Mouse (Mus musculus) kidney, embryonic 16.5 days (tissue): ENCODE data around the gene Orm3. TPM values are rescaled to one million over a fixed set of nuclear protein-coding genes. Genes with fewer than 3 reads are reported as not detected.
"Not testable (repeated sequence)": the region's sequence is repeated elsewhere in the genome, so short reads cannot be mapped to it uniquely, and the experiment has no call there.

Experiments
- ATAC-seq: fragments of 200-750 bp; cut with Nextera tagmentation; 2 replicates; pipeline ENCODE4 v1.8.0; 2017; ENCODE audit warnings: moderate TSS enrichment; ENCODE audit not compliant: low FRiP score, low TSS enrichment
- H3K27ac ChIP-seq: fragments of 300-500 bp; sonication (generic); 2 replicates; pipeline ENCODE4 v1.5.1; 2014; ENCODE audit warnings: low read length
- H3K27me3 ChIP-seq: fragments of 300-500 bp; sonication (generic); 2 replicates; pipeline ENCODE4 v1.6.1; 2014; ENCODE audit warnings: low read length, control low read depth, mixed read lengths; ENCODE audit not compliant: insufficient read depth
- H3K36me3 ChIP-seq: fragments of 300-500 bp; sonication (generic); 2 replicates; pipeline ENCODE4 v1.6.1; 2014; ENCODE audit warnings: low read length, control low read depth, mixed read lengths; ENCODE audit not compliant: insufficient read depth
- H3K4me1 ChIP-seq: fragments of 300-500 bp; sonication (generic); 2 replicates; pipeline ENCODE4 v1.6.1; 2014; ENCODE audit warnings: low read length, control low read depth, mixed read lengths; ENCODE audit not compliant: insufficient read depth
- H3K4me2 ChIP-seq: fragments of 300-500 bp; sonication (generic); replicated peaks from 2 replicates; pipeline ENCODE4 v1.6.1; 2014; ENCODE audit warnings: low read depth, low read length
- H3K4me3 ChIP-seq: fragments of 300-500 bp; sonication (generic); 2 replicates; pipeline ENCODE4 v1.5.1; 2014; ENCODE audit warnings: mild to moderate bottlenecking, low read length
- H3K9ac ChIP-seq: fragments of 300-500 bp; sonication (generic); replicated peaks from 2 replicates; pipeline ENCODE4 v1.6.1; 2014; ENCODE audit warnings: low read length
- H3K9me3 ChIP-seq: fragments of 300-500 bp; sonication (generic); 2 replicates; pipeline ENCODE4 v1.6.1; 2016; ENCODE audit warnings: low read length, control low read depth
- WGBS: fragments of 180-500 bp; shearing (Covaris S2); extraction: QIAGEN DNeasy Blood & Tissue Kit; methylation state at CpG from one replicate; pipeline ENCODE4 v1.1.7; 2014; 5-methylcytosine and 5-hydroxymethylcytosine counted together
- polyA plus RNA-seq: library from polyadenylated mRNA; unstranded; fragments of >200 nt; fragmentation: Nextera tagmentation; extraction: Ambion mirVana; gene quantifications from 2 replicates; pipeline ENCODE4 v1.2.1, GENCODE M21; 2015

The Orm3 gene
- polyA plus RNA-seq = not detected in 2 replicates

DNA sequence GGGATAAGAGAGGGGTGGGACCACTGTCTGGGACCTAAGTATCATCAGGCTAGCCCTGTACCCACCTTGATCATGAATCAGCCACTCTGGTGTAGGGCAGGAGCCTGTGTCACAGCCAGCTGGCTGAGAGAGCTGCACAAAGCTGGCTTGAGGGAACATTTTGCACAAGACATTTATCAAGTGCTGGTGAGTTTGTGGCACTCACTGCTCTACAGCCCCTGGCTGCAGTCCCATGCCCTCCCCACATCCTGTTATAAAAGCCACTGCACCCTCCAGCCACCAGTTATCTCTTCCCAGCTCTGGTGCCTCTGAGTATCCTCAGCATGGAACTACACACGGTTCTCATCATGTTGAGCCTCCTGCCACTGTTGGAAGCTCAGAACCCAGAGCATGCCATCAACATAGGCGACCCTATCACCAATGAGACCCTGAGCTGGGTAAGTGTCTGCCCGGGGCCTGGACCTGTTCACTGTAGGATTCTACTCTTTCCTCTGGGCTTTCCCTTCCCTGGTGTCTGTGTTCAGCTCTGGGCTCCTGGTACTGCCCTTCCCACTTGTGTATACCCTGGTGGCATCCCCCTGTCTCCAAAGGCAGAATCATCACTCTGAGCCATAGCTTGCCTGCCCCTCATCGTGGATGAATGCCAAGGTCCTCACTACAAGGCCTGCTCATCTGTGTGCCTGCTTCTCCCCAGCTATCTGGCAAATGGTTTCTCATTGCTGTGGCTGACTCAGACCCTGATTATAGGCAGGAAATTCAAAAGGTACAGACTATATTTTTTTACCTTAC is at the start of gene Orm3:
Gene Orm3 (plus strand): TSS at position 286 of the 789 bp plus-strand sequence.
- WGBS = 79% methylated on average over 4 of the region's 4 CpGs
- Histone ChIP-seq H3K4me3 (no peak within 1 kb of the TSS), H3K4me2 (no peak within 1 kb of the TSS), H3K9me3 (no peaks in the 10 kb centered on the region), H3K9ac (no peak within 1 kb of the TSS), H3K27ac (no peak within 1 kb of the TSS), H3K36me3 (no peaks in the 10 kb centered on the region), H3K4me1 (no peaks in the 10 kb centered on the region), H3K27me3 (no peaks in the 10 kb centered on the region)
- no peak for ATAC-seq

DNA sequence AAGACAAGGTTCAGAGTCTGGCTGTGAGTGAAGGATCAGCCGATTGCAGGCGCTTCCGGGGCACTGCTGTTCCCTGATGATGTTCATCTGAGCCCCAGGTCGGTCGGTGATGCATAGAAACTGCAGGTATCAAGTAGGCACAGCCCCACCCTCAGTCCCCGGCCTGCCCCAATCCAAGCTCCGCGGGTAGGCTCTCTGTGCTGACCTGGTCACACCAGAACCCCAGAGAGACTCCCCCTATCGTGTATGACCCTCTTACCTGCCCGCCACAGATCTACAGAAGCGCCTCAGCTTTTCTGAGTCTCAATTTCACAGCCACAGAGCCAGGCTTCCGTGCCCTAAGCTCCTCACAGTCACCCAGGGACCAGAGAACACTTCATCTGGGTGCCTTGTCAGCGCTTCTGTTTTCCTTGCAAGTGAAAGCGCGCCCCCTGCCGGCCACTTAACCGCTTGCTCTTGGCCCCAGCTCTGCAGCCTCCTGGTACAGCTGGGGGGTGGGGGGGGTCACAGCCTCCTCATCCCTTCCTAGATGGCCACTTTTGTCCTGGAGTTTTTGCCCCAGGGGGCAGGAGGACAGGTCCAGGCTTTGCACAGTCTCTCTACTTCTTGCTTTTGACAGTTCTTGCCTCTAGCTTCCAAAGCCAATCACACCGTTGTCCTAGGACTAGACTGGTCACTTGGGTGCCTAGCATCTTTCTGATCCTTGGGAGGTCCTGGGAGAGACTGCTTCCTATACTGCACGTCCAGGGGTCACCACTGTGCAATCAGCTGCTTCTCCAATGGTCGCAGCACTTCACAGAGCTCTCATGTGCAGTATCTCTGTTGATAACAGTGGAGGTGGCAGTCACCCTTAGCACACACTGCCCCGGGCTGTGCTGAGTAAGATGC is 48.5 kb upstream of the Orm3 start:
- Histone ChIP-seq H3K9ac (no peak overlapping the region), H3K4me2 (no peak overlapping the region), H3K4me1 (no peaks in the 10 kb centered on the region), H3K36me3 (peaks cover 9% of the 10 kb centered on the region), H3K27me3 (no peaks in the 10 kb centered on the region), H3K27ac (no peak overlapping the region), H3K9me3 (no peaks in the 10 kb centered on the region), H3K4me3 (no peak overlapping the region)
- peak; percentile 57 for ATAC-seq
- WGBS = 30% methylated on average over 21 of the region's 21 CpGs

DNA sequence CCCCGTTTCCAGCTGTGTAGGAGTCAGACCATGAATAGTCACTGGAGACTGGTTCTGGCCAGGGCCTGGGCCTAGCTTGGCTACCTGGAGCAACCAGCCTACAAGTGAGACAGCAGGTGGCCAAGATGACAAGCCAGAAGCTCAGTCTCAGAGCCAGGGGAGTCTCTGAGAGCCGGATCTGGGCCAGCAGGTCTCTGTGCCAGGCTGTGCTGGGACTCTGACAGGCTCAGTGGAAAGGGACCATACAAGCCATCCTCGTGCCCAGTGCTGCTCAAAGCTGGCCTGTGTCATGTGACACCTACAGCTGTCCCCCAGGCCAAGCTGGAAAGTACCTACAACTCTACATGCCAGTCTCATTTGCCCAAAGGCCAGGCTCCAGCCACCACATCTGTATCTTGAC is 47.6 kb upstream of the Orm3 start:
- no peak overlapping the region for H3K27ac ChIP-seq
- H3K36me3 ChIP-seq = peaks cover 6% of the 10 kb centered on the region
- WGBS = 75% methylated on average over 3 of the region's 3 CpGs
- no peaks in the 10 kb centered on the region for H3K9me3 ChIP-seq
- H3K4me2 ChIP-seq = no peak overlapping the region
- H3K4me3 ChIP-seq = no peak overlapping the region
- no peaks in the 10 kb centered on the region for H3K27me3 ChIP-seq
- H3K4me1 ChIP-seq = no peaks in the 10 kb centered on the region
- no peak for ATAC-seq
- H3K9ac ChIP-seq = no peak overlapping the region

DNA sequence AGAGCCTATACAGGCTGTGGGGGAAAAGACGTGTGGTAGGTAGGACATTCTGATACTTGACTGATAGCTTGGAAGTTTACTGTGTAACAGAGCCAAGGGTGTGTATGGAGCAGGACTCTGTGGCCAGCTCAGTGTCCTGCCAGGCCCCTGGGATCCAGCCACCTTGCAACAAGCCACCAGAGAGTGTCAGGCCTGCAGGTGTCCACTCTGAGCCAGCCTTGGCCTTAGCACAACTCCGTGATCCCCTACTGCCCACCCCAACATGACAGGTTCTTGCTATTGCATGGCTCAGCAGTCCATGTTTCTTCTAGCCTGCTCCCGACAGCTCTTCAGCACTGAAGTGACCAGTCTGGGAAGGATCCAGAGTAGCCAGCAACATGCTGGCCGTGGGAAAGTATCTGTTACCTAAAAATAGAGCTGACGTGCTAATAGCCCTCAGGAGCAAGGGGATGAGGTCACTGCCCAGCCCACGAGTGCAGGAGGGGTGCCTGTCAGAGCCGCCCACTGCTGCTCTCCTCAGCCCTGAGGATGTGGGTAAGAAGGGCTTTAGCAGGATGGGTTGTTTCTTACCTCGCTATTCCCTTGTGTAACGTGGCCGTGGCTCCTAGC is 45.6 kb upstream of the Orm3 start:
- Histone ChIP-seq H3K4me3 (no peak overlapping the region), H3K27me3 (no peaks in the 10 kb centered on the region), H3K36me3 (peaks cover 9% of the 10 kb centered on the region), H3K4me2 (no peak overlapping the region), H3K27ac (no peak overlapping the region), H3K9me3 (no peaks in the 10 kb centered on the region), H3K9ac (no peak overlapping the region), H3K4me1 (no peaks in the 10 kb centered on the region)
- ATAC-seq = no peak
- 51% methylated on average over 10 of the region's 10 CpGs for WGBS

DNA sequence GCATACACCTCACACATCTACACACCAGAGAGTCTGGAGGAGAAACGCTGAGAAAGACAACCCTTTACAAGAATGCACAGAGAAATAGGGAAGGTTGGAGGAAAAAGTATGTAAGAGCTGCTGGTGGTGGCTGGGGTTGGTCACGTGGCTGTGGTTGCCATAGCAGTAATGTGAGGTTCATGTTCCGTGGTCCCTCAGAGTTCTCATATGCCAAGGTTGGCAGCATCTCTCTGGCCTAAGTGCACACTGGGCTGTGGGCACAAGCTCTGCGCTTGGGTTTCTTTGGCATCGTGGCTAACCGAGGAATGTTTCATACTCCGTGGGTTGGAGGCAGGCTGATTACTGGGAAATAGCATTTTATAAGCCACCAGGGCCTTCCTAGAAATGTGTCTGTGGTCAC is 44.5 kb upstream of the Orm3 start:
- Histone ChIP-seq H3K9me3 (no peaks in the 10 kb centered on the region), H3K4me1 (no peaks in the 10 kb centered on the region), H3K4me2 (no peak overlapping the region), H3K4me3 (no peak overlapping the region), H3K9ac (no peak overlapping the region), H3K27me3 (no peaks in the 10 kb centered on the region), H3K36me3 (peaks cover 3% of the 10 kb centered on the region), H3K27ac (no peak overlapping the region)
- 91% methylated on average over 7 of the region's 7 CpGs for WGBS
- no peak for ATAC-seq

DNA sequence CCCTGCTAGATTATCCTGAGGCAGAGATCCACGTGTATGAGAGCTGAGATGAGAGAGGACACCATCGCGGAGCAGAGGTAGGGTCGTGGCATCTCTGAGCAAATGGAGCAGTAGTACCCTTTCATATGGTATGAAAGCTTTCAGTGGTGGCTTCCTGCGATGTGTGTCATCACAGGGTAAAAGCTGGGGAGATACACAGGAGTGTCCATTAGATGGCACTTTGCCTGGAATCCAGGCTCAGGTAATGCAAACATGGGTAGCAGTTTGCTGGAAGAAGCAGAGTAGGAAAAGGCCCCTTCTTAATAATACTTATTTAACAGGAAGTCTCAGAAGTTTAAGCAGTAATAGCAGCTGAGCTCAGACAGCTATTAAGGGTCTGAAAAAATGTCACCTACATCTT is 41.9 kb upstream of the Orm3 start:
- peaks cover 5% of the 10 kb centered on the region for H3K36me3 ChIP-seq
- H3K9me3 ChIP-seq = no peaks in the 10 kb centered on the region
- no peak for ATAC-seq
- no peak overlapping the region for H3K9ac ChIP-seq
- no peak overlapping the region for H3K4me3 ChIP-seq
- H3K4me1 ChIP-seq = no peaks in the 10 kb centered on the region
- 71% methylated on average over 5 of the region's 5 CpGs for WGBS
- H3K27me3 ChIP-seq = no peaks in the 10 kb centered on the region
- H3K27ac ChIP-seq = no peak overlapping the region
- H3K4me2 ChIP-seq = no peak overlapping the region

DNA sequence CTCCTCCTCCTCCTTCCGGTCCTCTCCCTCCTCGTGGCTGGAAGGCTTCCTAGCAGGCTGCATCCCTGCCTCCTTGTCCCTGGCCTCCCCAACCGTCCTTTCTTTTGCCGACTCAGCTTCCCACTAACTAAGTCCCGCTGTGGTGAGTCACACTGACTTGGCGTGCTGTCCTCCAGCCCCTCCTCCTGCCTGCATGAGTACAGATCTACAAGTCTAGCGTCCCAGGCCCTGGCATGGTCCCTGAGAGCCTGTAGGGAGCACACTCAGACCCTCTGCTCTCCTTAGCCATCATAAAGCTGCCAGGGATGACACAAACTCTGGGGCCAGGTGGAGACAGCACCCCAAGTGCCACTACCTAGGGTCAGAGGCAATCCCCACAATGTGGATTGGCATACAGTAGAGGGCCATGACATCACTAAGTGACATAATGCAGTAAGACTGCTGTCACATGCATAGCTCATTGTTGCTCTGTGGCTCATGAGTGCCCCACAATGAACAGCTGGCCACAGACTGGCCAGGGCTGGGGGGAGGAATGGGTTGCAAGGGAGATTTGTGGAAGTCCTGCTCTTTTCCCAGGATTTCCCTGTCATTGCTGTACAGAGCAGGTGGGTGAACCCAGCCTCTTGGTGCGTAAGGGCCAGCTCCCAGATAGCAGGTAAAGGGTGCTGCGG is 39.8 kb upstream of the Orm3 start:
- no peak overlapping the region for H3K4me3 ChIP-seq
- 59% methylated on average over 9 of the region's 9 CpGs for WGBS
- ATAC-seq = 0 out of 2 replicates have a peak, but pooled peaks have one; percentile 25
- H3K36me3 ChIP-seq = peaks cover 7% of the 10 kb centered on the region
- H3K27ac ChIP-seq = no peak overlapping the region
- H3K4me2 ChIP-seq = no peak overlapping the region
- no peak overlapping the region for H3K9ac ChIP-seq
- H3K9me3 ChIP-seq = no peaks in the 10 kb centered on the region
- H3K4me1 ChIP-seq = no peaks in the 10 kb centered on the region
- H3K27me3 ChIP-seq = no peaks in the 10 kb centered on the region

DNA sequence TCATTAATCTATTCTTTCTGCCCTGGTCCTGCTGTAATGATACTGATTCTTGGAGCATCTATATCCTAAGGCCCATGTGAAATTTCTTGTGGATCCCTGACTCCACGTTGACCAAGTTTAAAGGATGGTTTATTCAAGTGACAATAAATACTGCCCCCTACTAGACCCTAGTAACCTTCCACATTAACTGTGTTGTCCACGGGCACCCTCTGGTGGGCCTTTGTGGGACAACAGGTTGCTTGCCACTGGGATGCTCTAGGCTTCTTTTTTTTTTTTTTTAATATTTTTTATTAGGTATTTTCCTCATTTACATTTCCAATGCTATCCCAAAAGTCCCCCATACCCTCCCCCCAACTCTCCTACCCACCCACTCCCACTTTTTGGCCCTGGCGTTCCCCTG is 36.4 kb upstream of the Orm3 start:
- not testable (repeated sequence) for H3K4me3 ChIP-seq, ATAC-seq, H3K9me3 ChIP-seq, H3K4me1 ChIP-seq, H3K27ac ChIP-seq, H3K4me2 ChIP-seq, H3K27me3 ChIP-seq, H3K9ac ChIP-seq
- 28% methylated on average over 3 of the region's 3 CpGs for WGBS
- peaks cover 28% of the 10 kb centered on the region for H3K36me3 ChIP-seq

DNA sequence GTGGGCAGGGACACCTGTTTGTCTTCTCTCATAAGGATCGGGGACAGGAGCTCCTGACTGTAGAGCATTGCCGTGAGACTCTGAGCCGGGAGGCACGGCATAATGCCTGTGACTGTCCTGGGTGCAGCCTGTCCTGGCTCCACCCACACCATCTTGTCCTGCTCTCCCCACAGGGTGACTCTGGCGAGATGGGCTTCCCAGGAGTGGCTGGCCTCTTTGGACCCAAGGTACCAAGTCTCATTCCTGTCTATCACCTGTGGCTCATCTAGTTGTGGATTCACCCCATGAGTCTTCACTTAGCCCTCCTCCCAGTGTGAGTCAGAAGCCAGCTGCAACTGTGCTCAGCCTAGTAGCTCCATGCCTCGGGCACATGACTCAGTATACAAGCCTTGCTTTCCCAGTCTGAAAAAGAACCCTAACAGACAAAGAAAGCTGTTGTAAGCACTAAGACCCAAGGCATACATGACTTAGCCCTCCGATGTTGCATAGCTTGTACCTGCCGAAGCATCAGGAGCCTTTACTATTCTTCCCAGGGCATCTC is 32.6 kb upstream of the Orm3 start:
- Histone ChIP-seq H3K27me3 (no peaks in the 10 kb centered on the region), H3K36me3 (peaks cover 34% of the 10 kb centered on the region), H3K4me2 (no peak overlapping the region), H3K9ac (no peak overlapping the region), H3K4me3 (no peak overlapping the region), H3K4me1 (no peaks in the 10 kb centered on the region), H3K27ac (no peak overlapping the region), H3K9me3 (no peaks in the 10 kb centered on the region)
- 84% methylated on average over 8 of the region's 8 CpGs for WGBS
- ATAC-seq = no peak
